Mouse (Mus musculus): ENCODE data around the gene Med25.
"Not testable (repeated sequence)": the region's sequence is repeated elsewhere in the genome, so short reads cannot be mapped to it uniquely, and the experiment has no call there.

Med25 gene

DNA sequence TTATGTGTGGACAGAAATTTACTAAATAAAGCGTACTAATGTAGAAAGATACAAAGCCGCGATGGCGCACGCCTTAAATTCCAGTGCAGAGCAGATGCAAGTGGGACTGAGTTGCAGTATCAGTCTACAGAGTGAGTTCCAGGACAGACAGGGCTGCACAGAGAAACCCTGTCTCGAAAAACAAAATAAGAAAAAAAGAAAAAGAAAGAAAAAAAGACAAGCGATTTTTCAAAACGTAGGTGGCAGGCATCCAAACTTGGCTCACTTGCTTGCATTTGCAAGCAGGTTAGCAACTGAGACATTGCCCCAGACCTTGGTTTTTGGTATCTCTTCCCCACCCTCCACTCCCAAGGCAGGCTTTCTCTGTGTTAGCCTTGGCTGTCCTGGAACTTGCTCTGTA lies 685 bp upstream of the Med25 start:
- DNase-seq (ENCODE audit: low spot score in 2 of 2) = no peak

DNA sequence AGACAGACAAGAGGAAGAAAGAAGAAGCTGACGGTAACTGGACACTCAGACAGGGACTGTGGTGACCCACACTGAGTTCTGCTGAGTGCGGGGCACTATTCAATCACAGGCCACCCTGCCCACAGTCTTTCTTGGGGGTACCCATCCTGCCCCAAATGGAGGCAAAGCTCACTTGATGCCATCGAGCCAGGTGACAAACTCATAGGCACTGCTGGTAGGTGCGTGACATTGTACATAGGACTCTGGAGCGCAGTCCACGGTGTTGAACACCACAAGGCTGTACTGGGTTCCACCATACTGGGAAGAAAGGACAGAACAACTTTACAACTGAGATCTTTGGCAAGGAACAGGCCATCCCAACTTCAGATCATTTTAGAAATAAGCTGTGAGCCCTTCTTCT lies 901 bp downstream of the Med25 start:
- no peak for DNase-seq (ENCODE audit: low spot score in 2 of 2)

DNA sequence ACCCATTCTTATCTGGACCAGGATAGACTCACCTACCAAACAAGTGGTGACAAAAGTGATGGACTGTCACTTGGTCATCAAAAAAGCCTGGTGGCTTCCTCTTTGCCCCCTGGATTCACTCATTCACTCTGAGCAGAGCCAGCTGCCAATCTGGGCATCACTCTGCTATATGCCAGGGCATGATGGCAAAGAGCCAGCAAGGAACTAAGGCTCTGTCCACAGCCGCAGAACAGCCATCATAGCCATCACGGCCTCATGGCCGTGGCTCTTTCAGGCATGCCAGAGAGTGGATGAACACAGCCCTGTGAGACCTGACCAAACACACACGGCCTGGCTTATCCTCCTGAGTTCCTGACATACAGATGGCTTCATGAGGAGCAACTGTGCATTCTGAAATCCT lies 1.8 kb downstream of the Med25 start:
- no peak for DNase-seq (ENCODE audit: low spot score in 2 of 2)

DNA sequence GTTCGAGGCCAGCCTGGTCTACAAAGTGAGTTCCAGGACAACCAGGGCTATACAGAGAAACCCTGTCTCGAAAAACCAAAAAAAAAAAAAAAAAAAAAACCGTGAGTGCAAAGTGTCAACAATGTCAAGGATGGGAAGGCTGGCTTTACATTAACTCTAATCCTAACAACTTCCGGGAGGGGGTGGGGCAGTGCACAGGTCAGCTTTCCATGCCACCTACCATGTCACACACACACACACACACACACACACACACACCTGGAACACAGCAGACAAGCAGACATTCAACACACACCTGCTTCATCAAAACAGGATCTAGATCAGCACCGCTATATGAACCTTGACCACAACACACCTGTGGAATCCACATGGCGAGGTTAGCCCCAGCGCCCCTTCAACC lies 2.3 kb downstream of the Med25 start:
- DNase-seq (ENCODE audit: low spot score in 2 of 2) = no peak

DNA sequence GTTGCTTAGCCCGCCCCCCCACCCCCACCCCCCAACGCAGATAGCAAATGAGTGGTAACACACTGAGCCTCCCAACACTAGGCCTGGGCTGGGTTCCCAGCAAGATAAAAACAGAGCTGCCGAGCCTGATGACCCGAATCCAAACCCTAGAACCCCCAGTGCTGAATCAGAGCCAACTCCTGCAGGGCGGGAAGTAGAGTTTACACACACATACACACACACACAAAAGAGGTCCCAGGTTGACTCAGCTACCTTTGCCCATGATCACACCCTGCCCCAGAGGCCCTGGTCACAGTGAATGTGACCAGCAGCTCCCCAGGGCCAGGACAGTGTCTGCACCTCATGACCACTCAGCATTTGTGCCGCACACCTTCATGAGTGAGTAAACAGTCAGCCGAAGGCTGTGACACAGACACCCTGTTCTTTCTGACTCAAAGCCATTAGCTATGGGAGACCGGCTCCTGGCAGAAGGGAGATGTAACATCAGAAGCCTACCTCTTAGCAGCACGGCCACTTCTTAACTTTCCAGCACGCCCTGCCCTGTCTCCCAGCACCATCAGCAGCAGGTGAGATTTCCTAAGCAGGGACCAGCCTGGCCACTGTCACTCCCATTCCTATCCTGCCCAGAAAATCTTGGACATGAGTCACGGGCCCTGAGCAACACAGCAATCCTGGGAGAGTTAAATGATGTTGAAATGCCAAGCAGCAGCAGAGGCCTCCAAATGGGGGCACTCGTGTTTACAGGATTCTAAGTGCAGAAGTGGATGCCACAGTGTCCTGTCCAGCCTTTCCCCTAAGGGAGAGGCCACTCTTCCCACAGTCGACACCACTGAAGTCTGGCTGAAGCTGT lies 4.0 kb downstream of the Med25 start:
- DNase-seq (ENCODE audit: low spot score in 2 of 2) = no peak

DNA sequence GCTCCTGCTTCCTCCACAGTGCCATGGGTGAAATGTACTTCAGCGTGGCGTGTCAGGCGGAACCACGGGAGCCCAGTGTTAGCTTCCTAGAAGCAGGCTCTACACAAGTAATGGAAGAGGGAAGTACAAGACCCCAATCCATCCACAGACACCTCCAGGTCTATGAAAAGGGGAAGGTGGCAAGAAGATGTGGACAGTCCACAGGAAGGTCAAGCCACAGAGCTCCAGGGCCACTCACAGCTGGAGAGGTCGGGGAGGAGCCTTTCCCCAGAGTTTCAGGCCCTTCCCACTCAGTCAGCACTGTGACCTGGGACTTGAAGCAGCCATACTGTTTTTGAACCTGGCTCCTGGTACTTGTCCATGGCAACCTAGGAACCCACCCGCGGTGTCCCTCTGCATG lies 5.5 kb downstream of the Med25 start:
- DNase-seq (ENCODE audit: low spot score in 2 of 2) = no peak

DNA sequence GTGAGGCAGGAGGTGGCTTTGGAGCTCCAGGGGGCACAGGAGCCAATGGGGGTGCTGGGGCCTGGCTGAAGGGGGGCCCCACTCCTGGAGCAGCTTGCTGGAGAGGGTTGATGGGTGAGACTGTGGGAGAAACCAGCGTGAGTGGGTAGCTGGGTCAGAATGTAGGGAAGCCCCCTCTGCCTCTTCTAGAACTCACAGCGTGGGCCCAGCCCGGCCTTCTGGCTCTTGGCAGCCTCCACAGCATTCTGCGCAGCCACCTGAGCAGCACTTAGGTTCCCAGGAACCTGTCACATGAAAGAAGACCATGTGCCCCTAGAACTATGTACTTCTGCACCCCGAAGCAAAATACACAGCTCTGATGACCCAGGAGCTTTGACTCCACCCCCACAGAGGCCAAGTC lies 7.9 kb downstream of the Med25 start:
- DNase-seq (ENCODE audit: low spot score in 2 of 2) = no peak

DNA sequence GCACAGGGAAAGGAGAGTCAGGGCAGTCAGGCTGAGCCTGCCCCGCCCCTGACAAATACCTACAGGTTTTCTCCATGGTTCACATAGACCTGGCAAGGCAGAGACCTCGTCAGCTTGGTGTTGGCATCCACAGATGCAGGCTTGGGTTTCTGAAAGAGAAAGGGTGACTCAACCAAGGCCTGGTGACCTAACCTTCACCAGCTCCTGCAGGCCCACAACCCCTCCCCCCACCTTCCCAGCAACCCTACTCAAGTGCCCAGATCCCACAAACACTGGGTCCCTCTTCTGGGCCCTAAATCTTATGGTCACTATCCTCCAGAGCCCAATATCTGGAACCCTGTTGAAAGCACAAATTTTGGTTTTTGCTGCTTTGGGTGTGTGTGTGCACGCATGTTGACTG lies 9.5 kb downstream of the Med25 start:
- no peak for DNase-seq (ENCODE audit: low spot score in 2 of 2)

DNA sequence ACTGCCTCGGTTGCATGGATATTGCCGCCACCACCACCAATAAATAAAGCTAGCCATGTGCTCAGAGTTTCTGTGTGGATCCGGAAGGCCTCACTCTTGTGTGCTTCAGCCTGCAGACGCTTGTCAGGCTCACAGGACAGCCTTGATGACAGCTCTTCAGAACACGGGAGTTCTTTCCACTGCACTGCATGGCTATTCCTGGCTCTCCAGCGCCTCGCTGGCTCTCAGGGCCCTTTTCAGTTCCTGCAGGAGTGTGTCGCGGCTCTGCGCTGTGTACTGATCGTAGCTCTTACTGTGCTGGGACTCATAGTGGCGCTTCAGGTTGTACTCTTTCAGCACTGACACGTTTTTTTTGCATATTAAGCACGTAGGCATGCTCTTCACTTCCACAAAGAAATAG lies 14.7 kb downstream of the Med25 start:
- DNase-seq (ENCODE audit: low spot score in 2 of 2) = no peak

DNA sequence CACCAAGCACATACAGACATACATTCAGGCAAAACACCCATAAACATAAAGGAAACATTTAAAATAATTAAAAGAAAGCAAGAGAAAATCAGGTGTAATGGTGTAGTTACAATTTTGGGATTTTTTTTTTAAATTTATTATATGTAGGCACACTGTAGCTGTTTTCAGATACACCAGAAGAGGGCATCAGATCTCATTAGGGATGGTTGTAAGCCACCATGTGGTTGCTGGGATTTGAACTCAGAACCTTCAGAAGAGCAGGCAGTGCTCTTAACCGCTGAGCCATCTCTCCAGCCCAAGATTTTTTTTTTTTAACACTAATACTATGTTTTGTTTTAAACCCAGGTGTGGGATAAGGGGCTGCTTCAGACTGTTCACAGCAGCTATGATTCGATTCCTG lies 20.7 kb downstream of the Med25 start:
- DNase-seq (ENCODE audit: low spot score in 2 of 2) = not testable (repeated sequence)

DNA sequence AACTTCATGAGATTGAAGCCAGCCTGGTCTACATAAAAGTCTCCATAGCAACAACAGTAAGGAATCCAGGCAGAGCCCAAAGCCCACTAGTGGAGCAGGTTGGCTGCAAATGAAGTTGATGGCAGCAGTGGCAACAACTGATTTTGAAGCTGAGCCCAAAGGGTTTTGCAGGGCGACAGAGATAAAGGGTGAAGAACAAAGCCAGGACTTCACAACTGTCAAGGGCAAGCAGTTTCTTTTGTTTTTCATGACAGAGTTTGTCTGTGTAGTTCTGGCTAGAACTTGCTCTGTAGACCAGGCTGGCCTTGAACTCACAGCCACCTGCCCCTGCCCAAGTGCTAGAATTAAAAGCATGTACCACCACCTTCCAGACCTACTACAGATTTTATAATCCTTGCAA lies 21.3 kb downstream of the Med25 start:
- no peak for DNase-seq (ENCODE audit: low spot score in 2 of 2)

DNA sequence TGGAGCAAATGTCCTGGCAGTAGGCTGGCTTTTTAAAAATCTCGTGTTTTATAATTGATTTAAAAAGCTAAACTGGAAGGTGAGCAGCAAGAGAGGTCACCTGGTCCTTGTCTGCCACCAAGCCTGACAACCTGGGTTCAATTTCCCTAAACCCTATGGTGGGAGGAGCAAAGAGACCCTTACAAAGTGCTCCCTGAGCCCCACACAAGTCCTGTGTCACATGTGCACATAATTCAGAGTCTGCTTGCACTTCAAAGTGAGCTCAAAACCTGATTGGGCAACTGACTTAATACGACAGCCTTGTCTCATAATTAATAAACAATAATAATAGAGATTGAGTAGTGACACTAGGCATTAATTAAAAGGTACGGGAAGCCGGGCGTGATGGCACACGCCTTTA lies 21.9 kb downstream of the Med25 start:
- DNase-seq (ENCODE audit: low spot score in 2 of 2) = no peak

DNA sequence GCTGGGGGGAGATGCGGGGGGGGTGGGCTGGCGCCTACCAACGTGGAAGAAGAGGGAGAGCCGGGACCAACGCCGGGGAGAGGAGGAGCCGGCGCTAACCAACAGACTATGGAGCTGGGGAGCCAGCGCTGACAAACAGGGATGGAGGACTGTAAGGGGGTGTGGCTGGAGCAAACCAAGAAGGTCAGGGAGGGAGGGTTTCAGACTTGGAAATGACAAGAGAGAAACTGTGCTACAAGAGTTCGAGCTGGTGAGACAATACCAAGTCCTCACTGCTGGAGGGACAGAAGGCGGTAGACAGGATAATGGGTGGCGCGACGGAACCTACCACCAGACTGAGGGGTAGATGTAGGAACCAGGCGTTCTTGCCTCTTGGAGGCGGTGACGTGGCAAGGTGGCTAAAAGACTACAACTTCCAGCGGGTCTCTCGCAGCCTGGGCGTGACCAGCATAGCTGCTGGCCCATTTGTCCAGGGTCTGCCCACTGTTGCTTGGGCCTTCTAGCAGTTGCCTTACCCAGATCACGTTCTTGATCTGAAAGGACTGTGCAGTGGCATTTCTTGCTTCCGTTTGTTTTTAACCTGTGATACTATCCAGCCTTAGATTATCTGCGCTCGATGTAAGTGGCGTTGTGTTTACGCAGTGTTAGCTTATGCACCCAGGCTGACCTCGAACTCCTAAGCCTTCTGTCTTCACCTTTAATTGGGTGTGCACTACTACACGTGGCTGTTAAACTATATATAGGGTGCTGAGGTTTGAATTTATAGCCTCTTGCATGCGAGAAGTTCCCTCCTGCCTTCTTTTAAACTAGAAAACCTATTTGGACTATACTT lies 22.6 kb downstream of the Med25 start, which contains the start of gene Ptov1:
TSS of gene Ptov1 (minus strand) at position 92 of the 832 bp plus-strand sequence.
- DNase-seq (ENCODE audit: low spot score in 2 of 2) = peak; percentile 90 to 97

DNA sequence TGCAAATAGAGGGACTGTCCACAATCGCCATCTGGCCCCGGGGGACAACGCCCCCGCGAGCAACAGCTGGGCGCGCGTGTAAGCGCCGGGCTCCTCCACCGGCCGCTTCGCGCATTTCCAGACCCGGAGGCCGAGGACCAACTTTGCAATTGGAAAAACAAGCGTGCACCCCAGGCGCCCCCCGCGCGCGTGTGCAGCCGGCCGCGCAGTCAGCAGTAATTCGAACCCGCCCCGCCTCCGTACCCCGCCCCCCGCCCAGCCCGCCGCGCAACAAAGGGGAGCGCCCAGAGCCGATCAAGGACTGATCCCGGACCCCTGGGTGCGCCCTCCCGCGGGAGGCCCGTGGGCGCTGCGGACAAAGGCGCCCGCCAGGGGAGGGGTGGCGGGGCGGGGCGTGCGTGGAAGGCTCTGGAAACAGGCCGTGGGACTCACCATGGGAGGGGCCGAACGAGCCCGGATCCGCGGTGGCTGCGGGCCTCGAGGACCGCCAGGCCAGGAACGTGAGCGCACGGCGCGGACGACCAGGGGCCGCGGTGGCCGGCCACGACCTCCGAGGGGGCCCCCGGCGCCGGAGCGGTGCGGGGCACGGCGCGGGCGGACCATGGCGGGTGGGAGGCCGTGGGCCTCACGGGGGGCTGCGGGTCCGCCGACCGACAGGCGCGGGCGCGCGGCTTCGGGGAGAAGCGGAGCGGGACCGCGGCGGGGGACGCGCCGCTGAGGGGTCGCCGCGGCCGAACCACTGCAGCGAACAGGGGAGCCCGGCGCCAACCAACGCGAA lies 23.4 kb downstream of the Med25 start:
- no peak for DNase-seq (ENCODE audit: low spot score in 2 of 2)

DNA sequence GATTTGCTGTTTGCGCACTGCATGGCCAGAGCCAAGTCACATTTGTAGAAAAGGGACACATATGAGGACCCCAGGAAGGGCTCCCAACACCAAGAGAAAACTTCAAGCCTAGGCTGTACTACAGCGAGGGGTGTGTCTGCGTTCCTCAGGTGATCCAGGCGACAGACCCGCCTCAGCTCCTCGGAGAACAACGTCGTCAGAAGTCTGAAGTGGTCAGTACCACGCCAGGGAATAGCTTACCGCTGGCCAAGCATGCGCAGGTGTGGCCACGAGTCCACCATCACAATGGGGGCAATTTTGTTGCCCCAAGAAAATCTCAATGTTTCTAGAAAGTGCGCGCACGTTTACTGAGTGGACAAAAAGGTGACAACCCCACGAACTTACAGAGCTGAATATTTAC lies 24.0 kb downstream of the Med25 start:
- DNase-seq (ENCODE audit: low spot score in 2 of 2) = no peak

DNA sequence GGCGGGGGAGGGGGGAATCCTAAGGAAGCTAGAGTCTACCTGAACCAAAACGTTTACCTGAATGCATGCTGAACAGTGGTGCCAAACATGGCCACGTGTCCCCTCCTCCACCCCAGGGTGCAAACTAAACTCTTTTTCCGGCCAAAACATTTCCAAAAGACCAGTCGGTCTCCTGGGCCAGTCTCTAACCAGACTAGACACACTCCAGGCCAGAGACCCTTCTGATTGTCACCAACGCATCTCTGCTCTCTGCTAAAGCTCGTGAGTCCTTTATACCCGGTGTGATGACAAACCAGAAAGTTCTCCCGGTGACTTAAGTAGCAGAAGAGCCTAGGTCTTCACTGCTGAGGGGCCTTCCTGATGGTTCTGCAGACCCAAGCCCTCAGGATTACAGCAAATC lies 24.7 kb downstream of the Med25 start:
- no peak for DNase-seq (ENCODE audit: low spot score in 2 of 2)

DNA sequence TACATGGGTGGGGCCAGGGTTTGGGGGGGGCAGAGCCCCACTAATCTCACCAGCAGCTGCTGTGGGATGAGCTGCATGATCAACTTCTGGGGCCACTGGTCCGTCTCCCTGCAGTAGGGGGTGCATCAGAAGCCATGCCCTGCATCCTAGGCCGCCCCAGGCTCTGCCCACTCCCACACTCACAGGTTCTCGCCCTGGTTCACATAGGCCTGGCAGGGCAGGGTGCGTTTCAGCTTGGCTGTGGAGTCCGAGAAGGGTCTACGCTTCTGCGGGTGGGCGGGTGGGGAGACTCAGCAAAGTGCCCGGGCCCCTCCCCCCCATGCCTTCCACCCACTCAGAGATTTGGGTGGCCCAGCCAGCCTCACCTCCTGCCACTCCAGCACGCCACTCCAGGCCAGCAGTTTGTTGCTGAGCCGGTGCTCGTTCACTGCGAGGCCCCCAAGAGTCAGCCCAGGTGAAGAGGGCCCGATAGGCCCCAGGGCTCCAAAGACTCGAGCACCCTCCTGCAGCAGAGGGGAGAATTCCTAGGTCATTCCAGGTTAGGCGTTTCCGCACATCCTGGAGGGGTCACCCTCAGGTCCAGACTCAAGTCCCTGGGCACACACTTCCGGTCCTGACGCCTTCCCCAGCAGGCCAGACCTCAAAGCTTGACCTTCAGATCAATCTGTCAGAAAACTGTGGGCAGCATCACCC lies 25.4 kb downstream of the Med25 start:
- no peak for DNase-seq (ENCODE audit: low spot score in 2 of 2)

DNA sequence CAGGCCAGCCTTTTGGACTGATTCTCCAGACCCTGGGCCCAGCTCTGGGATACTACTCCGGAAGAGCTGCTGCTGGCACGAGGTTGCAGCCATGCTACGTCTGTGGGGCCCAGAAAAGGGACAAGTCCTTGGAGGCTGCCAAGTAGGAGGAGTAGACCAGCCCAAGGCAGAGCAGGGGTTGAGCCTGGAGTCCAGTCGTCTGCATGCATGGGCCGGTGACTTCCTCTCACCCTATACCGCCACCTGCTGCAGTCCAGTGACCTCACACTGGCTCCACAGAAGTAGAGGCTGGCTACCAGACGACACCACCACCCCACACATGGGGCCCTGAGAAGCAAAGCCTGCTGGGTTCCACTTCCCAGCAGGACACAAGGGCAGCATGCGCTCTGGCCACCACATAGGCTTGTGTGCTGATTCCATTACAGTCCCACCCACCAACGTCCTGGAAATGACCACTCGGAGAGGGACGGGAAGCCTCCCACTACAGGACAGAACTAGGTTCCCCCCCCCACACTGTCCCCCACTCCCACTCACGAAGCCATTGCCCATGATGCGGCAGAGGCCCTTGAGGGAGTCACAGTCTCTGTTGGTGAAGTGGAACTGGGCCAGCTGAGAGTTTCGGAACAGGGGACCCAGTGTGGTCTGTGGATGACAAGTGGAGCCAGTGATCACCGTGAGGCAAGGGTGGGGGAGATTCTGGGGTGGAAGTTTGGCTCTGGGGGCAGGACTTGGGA lies 26.1 kb downstream of the Med25 start:
- no peak for DNase-seq (ENCODE audit: low spot score in 2 of 2)

DNA sequence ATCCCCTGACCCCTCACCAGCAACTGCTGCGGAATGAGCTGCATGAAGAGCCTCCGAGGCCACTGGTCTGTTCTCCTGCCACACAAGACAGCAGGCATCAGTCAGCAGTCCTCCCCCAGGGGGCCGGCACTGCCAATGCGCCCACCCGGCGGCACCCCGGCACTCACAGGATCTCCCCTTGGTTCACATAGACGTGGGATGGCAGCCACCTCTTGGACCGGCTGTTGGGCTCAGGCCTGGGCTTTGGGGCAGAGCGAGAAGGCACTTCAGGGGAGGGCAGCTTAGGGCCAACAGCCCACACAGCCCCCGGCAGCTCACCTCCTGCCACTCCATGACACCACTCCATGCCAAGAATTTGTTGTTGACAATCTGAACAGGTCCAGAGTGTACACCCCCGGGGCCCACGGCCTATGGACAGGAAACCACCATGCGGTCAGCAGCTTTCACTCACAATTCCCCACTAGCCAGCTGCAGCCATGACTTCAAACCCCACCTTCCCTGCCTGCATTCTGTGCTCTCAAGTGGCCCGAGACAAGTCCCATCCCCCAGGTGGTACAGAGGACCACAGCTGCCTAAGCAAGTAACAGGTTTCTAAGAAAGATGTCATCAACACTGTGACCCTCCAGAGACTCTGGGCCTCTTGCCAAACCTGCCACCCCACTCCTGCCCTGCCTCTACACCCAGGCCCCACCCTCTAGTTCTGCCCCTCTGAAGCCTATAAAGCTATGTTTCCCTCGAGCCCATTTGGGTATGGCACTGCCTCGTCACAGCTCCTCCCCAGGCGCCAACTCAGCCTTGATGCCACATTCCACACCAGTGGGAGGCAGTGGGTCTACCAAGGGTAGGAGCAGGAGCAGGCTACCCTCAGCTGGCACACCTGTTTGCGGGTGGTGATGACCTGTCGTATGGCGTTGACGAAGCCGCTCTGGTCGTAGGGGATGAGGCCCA lies 27.6 kb downstream of the Med25 start:
- no peak for DNase-seq (ENCODE audit: low spot score in 2 of 2)

DNA sequence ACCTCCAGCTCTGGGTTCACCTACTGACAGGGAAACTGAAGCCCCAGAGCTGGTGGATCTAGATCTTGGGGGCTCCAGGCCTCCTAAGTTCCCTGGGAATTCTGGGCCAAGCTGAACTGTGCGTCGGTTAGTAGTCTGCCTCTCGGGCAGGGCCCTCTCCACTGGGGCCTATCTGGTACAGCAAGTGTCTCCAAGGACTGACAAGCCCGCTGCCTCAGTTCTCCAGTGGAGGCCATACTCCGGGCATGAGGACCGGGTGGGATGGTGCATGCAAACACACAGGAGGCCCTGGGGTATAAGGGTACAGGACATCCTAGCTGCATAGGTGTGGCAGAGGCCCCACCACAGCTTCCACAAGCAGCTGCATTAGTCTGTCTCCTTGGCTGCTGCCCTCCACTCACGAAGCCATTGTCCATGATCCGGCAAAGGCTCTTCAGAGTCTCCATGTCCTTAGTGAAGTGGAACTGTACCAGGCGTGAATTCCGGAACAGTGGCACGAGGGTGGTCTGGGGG lies 28.5 kb downstream of the Med25 start:
- DNase-seq (ENCODE audit: low spot score in 2 of 2) = no peak
